Mouse (Mus musculus): Measurements from ENCODE around the gene Iars2. TPM values are rescaled to one million over a fixed set of nuclear protein-coding genes. Genes with fewer than 3 reads are reported as not detected.

Gene Iars2
- total and polyA plus RNA-seq, 3 experiments: 39.9 to 43.9 TPM; not detected in 1

GRCm38 (mm10) chr1:185314546-185314945 is 14.7 kb downstream of the Iars2 start:
- no peak for TF ChIP-seq MAZ (IDR thresholded peaks at IDR 0.05; ENCODE audit: low read depth, low read length)
- TF ChIP-seq USF2 (IDR thresholded peaks at IDR 0.05; ENCODE audit: borderline replicate concordance in 1 of 2, insufficient read depth in 1 of 2, low read depth in 1 of 2, low read length in 2 of 2): no peak
- no peak for TF ChIP-seq ZC3H11A (IDR thresholded peaks at IDR 0.05; ENCODE audit: low read depth, low read length)
- TF ChIP-seq SMC3 (IDR thresholded peaks at IDR 0.05; ENCODE audit: low read depth, low read length): no peak
- TF ChIP-seq MYC (IDR thresholded peaks at IDR 0.05; ENCODE audit: low read depth, low read length): no peak
- no peak for TF ChIP-seq NELFE (IDR thresholded peaks at IDR 0.05; ENCODE audit: low read depth, low read length)
- TF ChIP-seq TAL1 (IDR thresholded peaks at IDR 0.05; ENCODE audit: low read length): no peak
- TF ChIP-seq GABPA (IDR thresholded peaks at IDR 0.05; ENCODE audit: low read depth, low read length): no peak
- TF ChIP-seq TBP (IDR thresholded peaks at IDR 0.05; ENCODE audit: low read depth, low read length): no peak
- no peak for TF ChIP-seq NRF1 (IDR thresholded peaks at IDR 0.05; ENCODE audit: insufficient read depth, low read depth, low read length, poor library complexity, severe bottlenecking)
- TF ChIP-seq ZMIZ1 (IDR thresholded peaks at IDR 0.05; ENCODE audit: low read depth, low read length): no peak
- TF ChIP-seq ZKSCAN1 (IDR thresholded peaks at IDR 0.05; ENCODE audit: low read depth, low read length): no peak
- TF ChIP-seq POLR2AphosphoS5 (IDR thresholded peaks at IDR 0.05; ENCODE audit: borderline replicate concordance, low read depth, low read length): no peak
- TF ChIP-seq BHLHE40 (IDR thresholded peaks at IDR 0.05; ENCODE audit: borderline replicate concordance, low read depth, low read length): no peak
- no peak for TF ChIP-seq MYB (IDR thresholded peaks at IDR 0.05; ENCODE audit: low read depth, low read length)
- TF ChIP-seq MXI1 (IDR thresholded peaks at IDR 0.05; ENCODE audit: low read depth, low read length): no peak
- TF ChIP-seq JUND (IDR thresholded peaks at IDR 0.05; ENCODE audit: low read depth, low read length): no peak
- TF ChIP-seq CHD2 (IDR thresholded peaks at IDR 0.05; ENCODE audit: low read length): no peak
- TF ChIP-seq MAFK (IDR thresholded peaks at IDR 0.05; ENCODE audit: borderline replicate concordance, low read depth, low read length): no peak
- TF ChIP-seq SIN3A (IDR thresholded peaks at IDR 0.05; ENCODE audit: low read length): no peak
- Histone ChIP-seq H3K27me3 (ENCODE audit: control insufficient read depth in 1 of 2, insufficient read depth in 2 of 2, low read length in 2 of 2) (no peaks in the 10 kb centered on the region), H3K36me3 (ENCODE audit: control insufficient read depth in 1 of 2, insufficient read depth in 2 of 2, low read length in 2 of 2) (peaks cover 0 to 14% of the 10 kb centered on the region in 2 experiments; a peak in 2 of 4 replicates), H3K4me3 (ENCODE audit: control insufficient read depth in 1 of 2, insufficient read depth in 1 of 2, low read depth in 2 of 2, low read length in 2 of 2) (no peak overlapping the region), H3K79me2 (ENCODE audit: control insufficient read depth, insufficient read depth, low read length, poor library complexity) (no peaks in the 10 kb centered on the region), H3K9me3 (replicated peaks; ENCODE audit: insufficient read depth, low read length) (no peaks in the 10 kb centered on the region), H3K9ac (ENCODE audit: control insufficient read depth, low read depth, low read length, poor library complexity, severe bottlenecking) (no peak overlapping the region), H3K4me1 (ENCODE audit: control insufficient read depth in 1 of 2, insufficient read depth in 2 of 2, low read length in 2 of 2) (no peaks in the 10 kb centered on the region), H3K27ac (ENCODE audit: control insufficient read depth, low read depth, low read length) (no peak overlapping the region)
- no peak for DNase-seq (ENCODE audit: low read depth, low spot score)

GRCm38 (mm10) chr1:185311949-185312348 is 17.2 kb downstream of the Iars2 start:
- DNase-seq (ENCODE audit: low read depth, low spot score): no peak
- peaks cover 0 to 11% of the 10 kb centered on the region in 2 experiments; a peak in 2 of 4 replicates for H3K36me3 ChIP-seq (ENCODE audit: control insufficient read depth in 1 of 2, insufficient read depth in 2 of 2, low read length in 2 of 2)
- no peak overlapping the region for H3K9ac ChIP-seq (ENCODE audit: control insufficient read depth, low read depth, low read length, poor library complexity, severe bottlenecking)
- H3K79me2 ChIP-seq (ENCODE audit: control insufficient read depth, insufficient read depth, low read length, poor library complexity): no peaks in the 10 kb centered on the region
- H3K4me3 ChIP-seq (ENCODE audit: control insufficient read depth in 1 of 2, insufficient read depth in 1 of 2, low read depth in 2 of 2, low read length in 2 of 2): no peak overlapping the region
- no peaks in the 10 kb centered on the region for H3K4me1 ChIP-seq (ENCODE audit: control insufficient read depth in 1 of 2, insufficient read depth in 2 of 2, low read length in 2 of 2)
- H3K27ac ChIP-seq (ENCODE audit: control insufficient read depth, low read depth, low read length): no peak overlapping the region
- H3K9me3 ChIP-seq (replicated peaks; ENCODE audit: insufficient read depth, low read length): no peaks in the 10 kb centered on the region
- no peaks in the 10 kb centered on the region for H3K27me3 ChIP-seq (ENCODE audit: control insufficient read depth in 1 of 2, insufficient read depth in 2 of 2, low read length in 2 of 2)
- TF ChIP-seq MYB (IDR thresholded peaks at IDR 0.05; ENCODE audit: low read depth, low read length) (no peak), MAX (IDR thresholded peaks at IDR 0.05; ENCODE audit: low read length) (no peak), RAD21 (IDR thresholded peaks at IDR 0.05; ENCODE audit: low read depth, low read length) (no peak), CHD1 (IDR thresholded peaks at IDR 0.05; ENCODE audit: low read depth, low read length) (no peak), ZMIZ1 (IDR thresholded peaks at IDR 0.05; ENCODE audit: low read depth, low read length) (no peak), JUND (IDR thresholded peaks at IDR 0.05; ENCODE audit: low read depth, low read length) (no peak), ZKSCAN1 (IDR thresholded peaks at IDR 0.05; ENCODE audit: low read depth, low read length) (no peak), E2F4 (IDR thresholded peaks at IDR 0.05; ENCODE audit: borderline replicate concordance, low read depth, low read length) (no peak), POLR2AphosphoS5 (IDR thresholded peaks at IDR 0.05; ENCODE audit: borderline replicate concordance, low read depth, low read length) (no peak), UBTF (IDR thresholded peaks at IDR 0.05; ENCODE audit: borderline replicate concordance, insufficient read depth, low read depth, low read length) (no peak)

Data from MEL (cell line).